Mouse (Mus musculus): ENCODE measurements around the gene S100a4.

Gene S100a4

GRCm38 (mm10) chr3:90603623-90604022 is at the start of gene S100a4:
TSS of gene S100a4 (plus strand) at chr3:90603771.
- no peak for DNase-seq (ENCODE audit: low read depth)

- no peak for DNase-seq (ENCODE audit: low read depth)
Measured at GRCm38 (mm10) chr3:90555954-90556353, 47.6 kb upstream of the S100a4 start.

GRCm38 (mm10) chr3:90560008-90560628 is 43.5 kb upstream of the S100a4 start, which contains the start of gene S100a3:
TSS of gene S100a3 (plus strand) at chr3:90560578.
- DNase-seq (ENCODE audit: low read depth): no peak

- DNase-seq (ENCODE audit: low read depth): no peak
Measured at GRCm38 (mm10) chr3:90574691-90575090, 28.9 kb upstream of the S100a4 start.

GRCm38 (mm10) chr3:90575320-90575719 is 28.3 kb upstream of the S100a4 start:
- no peak for DNase-seq (ENCODE audit: low read depth)

- no peak for DNase-seq (ENCODE audit: low read depth)
Measured at GRCm38 (mm10) chr3:90576351-90577001, 27.1 kb upstream of the S100a4 start.

- DNase-seq (ENCODE audit: low read depth): no peak
Measured at GRCm38 (mm10) chr3:90579433-90579832, 24.1 kb upstream of the S100a4 start.

GRCm38 (mm10) chr3:90581141-90581540 is 22.4 kb upstream of the S100a4 start:
- no peak for DNase-seq (ENCODE audit: low read depth)

GRCm38 (mm10) chr3:90582156-90582555 is 21.4 kb upstream of the S100a4 start:
- DNase-seq (ENCODE audit: low read depth): no peak

GRCm38 (mm10) chr3:90582556-90582955 is 21.0 kb upstream of the S100a4 start:
- DNase-seq (ENCODE audit: low read depth): no peak

GRCm38 (mm10) chr3:90583893-90584292 is 19.7 kb upstream of the S100a4 start:
- DNase-seq (ENCODE audit: low read depth): no peak

- DNase-seq (ENCODE audit: low read depth): peak; percentile 82
Measured at GRCm38 (mm10) chr3:90585595-90585994, 18.0 kb upstream of the S100a4 start.

- peak; percentile 64 for DNase-seq (ENCODE audit: low read depth)
Measured at GRCm38 (mm10) chr3:90586016-90586643, 17.4 kb upstream of the S100a4 start.

GRCm38 (mm10) chr3:90586906-90587305 is 16.7 kb upstream of the S100a4 start:
- peak; percentile 84 for DNase-seq (ENCODE audit: low read depth)

- DNase-seq (ENCODE audit: low read depth): peak; percentile 64
Measured at GRCm38 (mm10) chr3:90587361-90588101, 16.0 kb upstream of the S100a4 start.

GRCm38 (mm10) chr3:90589390-90589789 is 14.2 kb upstream of the S100a4 start:
- DNase-seq (ENCODE audit: low read depth): peak; percentile 70

GRCm38 (mm10) chr3:90589947-90590346 is 13.6 kb upstream of the S100a4 start, which contains the start of gene S100a2:
TSS of gene S100a2 (plus strand) at chr3:90590247.
- DNase-seq (ENCODE audit: low read depth): peak; percentile 31

- no peak for DNase-seq (ENCODE audit: low read depth)
Measured at GRCm38 (mm10) chr3:90594466-90594865, 9.1 kb upstream of the S100a4 start.

GRCm38 (mm10) chr3:90595556-90595955 is 8.0 kb upstream of the S100a4 start:
- no peak for DNase-seq (ENCODE audit: low read depth)

- no peak for DNase-seq (ENCODE audit: low read depth)
Measured at GRCm38 (mm10) chr3:90596810-90597209, 6.8 kb upstream of the S100a4 start.

GRCm38 (mm10) chr3:90597736-90598135 is 5.8 kb upstream of the S100a4 start:
- DNase-seq (ENCODE audit: low read depth): no peak

- no peak for DNase-seq (ENCODE audit: low read depth)
Measured at GRCm38 (mm10) chr3:90598212-90598611, 5.4 kb upstream of the S100a4 start.
